Mouse (Mus musculus) erythroblast, embryonic 14.5 days (primary cell): ENCODE data around the gene Sars. TPM values are rescaled to one million over a fixed set of nuclear protein-coding genes. Genes with fewer than 3 reads are reported as not detected.

Source experiments
- H3K27me3 ChIP-seq: 2 replicates; pipeline ENCODE4 v1.6.1; 2012; ENCODE audit warnings: inconsistent platforms; ENCODE audit not compliant: control insufficient read depth
- H3K36me3 ChIP-seq: 2 replicates; pipeline ENCODE4 v1.6.1; 2012; ENCODE audit warnings: mild to moderate bottlenecking, inconsistent platforms; ENCODE audit not compliant: control insufficient read depth
- H3K4me1 ChIP-seq: 2 replicates; pipeline ENCODE4 v1.6.1; 2012; ENCODE audit warnings: inconsistent platforms; ENCODE audit not compliant: control insufficient read depth
- H3K4me3 ChIP-seq: replicated peaks from 2 replicates; pipeline ENCODE3; 2012; ENCODE audit warnings: moderate library complexity, mild to moderate bottlenecking, inconsistent platforms
- H3K9me3 ChIP-seq: 2 replicates; pipeline ENCODE4 v1.6.1; 2012; ENCODE audit warnings: low read length, inconsistent platforms, mixed read lengths; ENCODE audit not compliant: control insufficient read depth
- GATA1 ChIP-seq: IDR thresholded peaks from 2 replicates; pipeline ENCODE4 v1.6.1; 2012; ENCODE audit warnings: low read length, inconsistent platforms, mixed read lengths
- TAL1 ChIP-seq: IDR thresholded peaks from 3 replicates; pipeline ENCODE4 v1.6.1; 2012; ENCODE audit warnings: low read length, inconsistent platforms, mixed read lengths
- polyA plus RNA-seq: library from polyadenylated mRNA; stranded (reverse); fragments of >175 nt; gene quantifications from 2 replicates; pipeline ENCODE4 v1.2.3, GENCODE M21; 2012

The Sars gene
- polyA plus RNA-seq, 1 experiment, result 14.4 TPM

DNA sequence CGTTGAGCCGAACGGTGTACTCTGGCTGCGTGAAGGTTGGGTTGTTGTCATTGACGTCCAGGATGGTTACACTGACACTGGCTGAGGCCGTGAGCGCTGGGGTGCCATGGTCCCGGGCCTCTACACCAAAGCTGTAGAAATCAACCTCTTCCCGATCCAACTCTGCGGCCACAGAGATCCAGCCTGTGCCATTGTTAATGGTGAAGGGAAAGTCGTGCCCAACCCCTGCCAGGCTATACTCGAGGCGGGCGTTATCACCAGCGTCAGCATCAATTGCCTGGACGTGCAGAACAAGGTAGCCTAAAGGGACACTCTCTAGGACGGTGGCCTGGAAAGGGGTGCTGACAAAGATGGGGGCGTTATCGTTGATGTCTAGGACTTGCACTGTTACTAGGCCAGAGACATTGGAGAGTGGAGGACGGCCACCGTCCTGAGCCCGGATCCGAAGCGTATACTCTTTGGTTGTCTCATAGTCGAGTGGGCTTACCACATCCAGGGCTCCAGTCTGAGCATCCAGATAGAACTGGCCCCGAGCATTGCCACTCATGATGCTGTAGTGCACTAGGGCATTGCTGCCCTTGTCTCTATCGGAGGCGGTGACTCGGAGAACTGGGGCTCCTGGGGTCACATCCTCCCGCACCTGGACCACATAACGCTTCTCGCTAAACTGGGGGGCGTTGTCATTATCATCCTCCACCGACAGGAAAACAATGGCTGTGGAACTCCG lies 31.2 kb downstream of the Sars start:
- Histone ChIP-seq H3K4me1 (peaks cover 12% of the 10 kb centered on the region), H3K36me3 (no peaks in the 10 kb centered on the region), H3K4me3 (no peak overlapping the region), H3K27me3 (peaks cover 56% of the 10 kb centered on the region), H3K9me3 (peaks cover 32% of the 10 kb centered on the region)
- no peak for TF ChIP-seq TAL1
- TF ChIP-seq GATA1, result no peak

DNA sequence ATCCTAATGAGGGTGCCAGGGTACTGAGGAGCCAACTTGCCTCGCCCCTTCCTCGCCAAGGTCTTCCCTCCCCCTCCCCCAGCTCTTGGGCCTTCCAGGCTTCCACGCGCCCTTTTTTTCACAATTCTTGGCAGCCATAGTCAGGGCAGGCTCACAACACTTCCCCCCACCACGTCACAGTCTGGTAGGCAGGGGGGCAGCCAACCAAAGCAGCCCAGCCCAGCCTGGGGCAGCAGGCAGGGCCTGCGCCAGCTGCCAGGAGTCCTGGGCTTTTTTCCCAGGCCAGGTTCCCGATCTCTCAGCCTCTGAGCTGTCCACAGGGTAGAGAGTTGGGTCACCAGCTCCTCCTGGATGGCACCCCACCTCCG lies 33.3 kb downstream of the Sars start:
- Histone ChIP-seq H3K4me1 (peaks cover 12% of the 10 kb centered on the region), H3K9me3 (peaks cover 32% of the 10 kb centered on the region), H3K4me3 (no peak overlapping the region), H3K36me3 (no peaks in the 10 kb centered on the region), H3K27me3 (peaks cover 36% of the 10 kb centered on the region)
- TF ChIP-seq GATA1 (no peak), TAL1 (no peak)

DNA sequence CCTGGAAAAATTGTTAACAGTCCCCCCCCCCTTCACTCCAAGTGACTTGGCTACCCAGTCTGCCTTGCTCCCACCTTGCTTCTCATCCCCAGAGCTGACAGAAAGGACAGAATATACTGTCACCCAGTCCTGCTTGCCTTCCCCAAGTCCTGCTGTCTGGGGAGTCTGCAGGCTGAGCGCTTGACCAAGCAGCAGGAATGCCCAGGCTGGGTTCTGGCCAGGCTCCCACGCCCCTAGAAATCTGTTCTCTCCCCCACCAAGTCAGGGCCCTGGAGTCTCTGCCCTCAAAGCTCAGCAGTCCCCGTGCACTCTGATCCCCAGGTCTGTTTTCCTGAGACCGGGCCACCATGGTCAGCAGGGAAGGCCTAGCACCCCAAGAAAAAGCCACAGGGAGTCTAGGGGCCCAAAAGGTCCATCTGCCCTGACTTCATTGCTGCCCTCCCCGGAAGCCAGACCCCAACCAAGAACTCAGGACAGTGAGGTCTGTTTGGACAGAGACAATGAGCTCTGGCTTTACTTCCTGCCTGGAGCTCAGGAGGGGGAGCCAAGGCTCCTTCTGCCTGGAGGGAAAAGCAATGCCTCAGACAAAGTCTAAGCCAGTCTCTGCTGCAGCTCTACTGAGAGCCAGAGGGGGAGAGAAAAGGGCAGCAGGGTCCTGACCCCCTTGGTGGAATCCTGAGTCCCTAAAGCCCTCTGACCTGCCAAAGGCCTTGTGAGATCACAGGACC lies 33.8 kb downstream of the Sars start:
- no peaks in the 10 kb centered on the region for H3K36me3 ChIP-seq
- H3K27me3 ChIP-seq, result peaks cover 31% of the 10 kb centered on the region
- H3K4me3 ChIP-seq, result no peak overlapping the region
- peaks cover 12% of the 10 kb centered on the region for H3K4me1 ChIP-seq
- peaks cover 32% of the 10 kb centered on the region for H3K9me3 ChIP-seq
- TF ChIP-seq TAL1, result no peak
- no peak for TF ChIP-seq GATA1

DNA sequence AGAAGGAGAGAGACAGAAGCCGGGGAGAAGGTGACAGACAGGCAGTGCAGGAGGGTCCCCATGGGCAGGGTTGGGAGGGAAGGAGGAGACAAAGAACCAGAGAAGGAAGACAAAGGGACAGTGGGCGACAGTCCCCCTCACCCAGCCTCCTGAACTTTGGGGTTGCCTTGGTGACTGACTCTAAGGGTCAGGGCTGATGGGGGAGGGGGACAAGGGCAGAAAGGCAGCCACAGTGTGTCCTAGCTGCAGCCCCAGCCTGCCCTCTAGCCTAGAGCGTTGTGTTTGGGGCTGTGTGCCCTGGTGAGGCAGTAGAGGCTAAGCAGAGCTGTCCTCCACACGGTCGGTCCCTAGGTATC lies 34.7 kb downstream of the Sars start:
- H3K4me3 ChIP-seq, result no peak overlapping the region
- TF ChIP-seq GATA1 (no peak), TAL1 (no peak)
- H3K27me3 ChIP-seq, result peaks cover 22% of the 10 kb centered on the region
- H3K4me1 ChIP-seq, result peaks cover 5% of the 10 kb centered on the region
- peaks cover 32% of the 10 kb centered on the region for H3K9me3 ChIP-seq
- H3K36me3 ChIP-seq, result no peaks in the 10 kb centered on the region

DNA sequence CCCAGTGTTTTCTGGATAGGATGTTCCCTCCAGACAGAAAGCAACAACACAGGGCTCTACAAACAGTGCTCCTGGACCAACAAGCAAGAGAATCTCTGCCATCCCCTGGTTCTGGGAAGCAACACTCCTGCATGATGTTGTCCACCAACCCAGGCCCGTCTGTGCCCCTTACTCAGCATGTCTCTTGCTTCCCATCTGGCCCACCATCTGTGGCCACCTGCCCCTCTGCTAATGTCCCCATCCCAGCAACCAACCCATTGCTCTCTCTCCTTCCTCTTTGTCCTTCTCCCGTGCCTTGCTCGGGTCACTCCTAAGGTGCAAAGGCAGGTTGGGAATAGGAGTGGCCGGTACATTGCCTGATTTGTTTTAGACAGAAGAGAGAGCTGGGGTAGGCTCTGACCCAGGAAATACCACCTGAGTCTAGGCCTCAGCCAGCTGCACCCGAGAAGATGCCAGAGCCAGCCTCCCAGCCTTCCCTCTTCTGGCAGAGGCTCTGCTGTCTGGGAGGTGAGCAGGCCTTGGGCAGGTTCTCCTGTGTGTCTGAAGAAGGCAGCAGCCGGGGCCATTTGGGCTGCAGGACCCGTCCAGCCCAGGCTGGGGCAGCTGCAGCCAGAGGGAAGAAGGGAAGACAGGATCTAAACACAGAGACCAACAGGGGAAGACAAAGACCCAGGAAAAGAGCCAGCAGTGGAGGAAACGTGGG lies 35.2 kb downstream of the Sars start:
- no peaks in the 10 kb centered on the region; the same call in 1 of the 2 replicates for H3K4me1 ChIP-seq
- H3K9me3 ChIP-seq, result peaks cover 28% of the 10 kb centered on the region
- no peaks in the 10 kb centered on the region for H3K36me3 ChIP-seq
- TF ChIP-seq GATA1 (no peak), TAL1 (no peak)
- H3K27me3 ChIP-seq, result peaks cover 17% of the 10 kb centered on the region
- no peak overlapping the region for H3K4me3 ChIP-seq

DNA sequence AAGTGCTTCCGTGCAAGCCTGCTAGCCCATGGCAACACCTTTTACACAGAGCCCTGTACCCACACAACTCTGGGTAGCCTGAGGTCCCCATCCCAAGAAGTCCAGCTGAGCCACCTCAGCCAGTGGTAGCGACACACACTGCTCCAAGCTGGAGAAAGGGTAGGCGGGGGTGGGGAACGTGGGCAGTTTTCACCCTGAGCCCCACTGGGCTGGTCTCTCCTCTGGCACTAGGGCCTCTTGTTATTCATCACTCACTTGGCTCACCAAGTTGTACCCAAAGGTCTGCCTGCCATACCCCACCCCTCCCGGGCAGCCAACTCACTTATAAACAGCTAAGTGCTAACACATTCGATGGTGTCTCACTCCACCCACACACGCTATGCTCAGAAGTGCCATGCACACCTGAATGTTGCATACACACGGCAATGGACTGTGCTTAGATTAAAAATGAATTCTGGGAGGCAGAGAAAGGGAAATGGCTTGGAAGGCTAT lies 36.4 kb downstream of the Sars start:
- no peaks in the 10 kb centered on the region for H3K36me3 ChIP-seq
- TF ChIP-seq TAL1 (no peak), GATA1 (no peak)
- H3K4me3 ChIP-seq, result no peak overlapping the region
- peaks cover 4% of the 10 kb centered on the region; the same call in 1 of the 2 replicates for H3K27me3 ChIP-seq
- peaks cover 15% of the 10 kb centered on the region for H3K9me3 ChIP-seq
- H3K4me1 ChIP-seq, result no peaks in the 10 kb centered on the region

DNA sequence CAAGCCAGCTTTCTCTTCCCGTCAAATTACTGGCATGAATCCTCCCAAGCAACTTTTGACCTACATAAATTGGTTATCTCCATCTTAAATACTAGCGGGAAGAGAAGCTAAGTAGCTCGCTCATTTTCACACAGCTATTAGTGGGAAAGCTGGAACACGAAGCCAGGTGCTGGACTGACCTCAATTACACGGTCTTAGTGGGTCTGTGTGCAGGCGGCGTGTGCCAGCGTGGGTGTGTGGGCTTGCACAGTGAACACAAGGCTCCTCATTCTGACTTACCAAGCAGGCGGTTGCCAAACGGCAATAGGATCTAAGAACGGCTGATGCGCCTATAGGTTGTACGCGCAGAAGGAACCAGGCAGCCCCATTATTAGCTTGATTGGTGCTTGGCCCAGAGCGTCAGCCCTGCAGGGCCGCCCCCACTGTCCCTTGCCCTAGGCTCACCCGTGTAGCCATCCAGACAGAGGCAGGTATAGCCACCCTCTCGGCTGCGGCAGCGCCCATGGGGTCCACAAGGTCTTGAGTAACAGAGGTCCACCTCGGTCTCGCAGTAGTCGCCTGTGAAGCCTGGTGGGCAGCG lies 38.6 kb downstream of the Sars start:
- Histone ChIP-seq H3K4me3 (no peak overlapping the region), H3K4me1 (peaks cover 5% of the 10 kb centered on the region), H3K36me3 (no peaks in the 10 kb centered on the region), H3K9me3 (no peaks in the 10 kb centered on the region), H3K27me3 (no peaks in the 10 kb centered on the region; the same call in 1 of the 2 replicates)
- TF ChIP-seq TAL1, result no peak
- no peak for TF ChIP-seq GATA1

DNA sequence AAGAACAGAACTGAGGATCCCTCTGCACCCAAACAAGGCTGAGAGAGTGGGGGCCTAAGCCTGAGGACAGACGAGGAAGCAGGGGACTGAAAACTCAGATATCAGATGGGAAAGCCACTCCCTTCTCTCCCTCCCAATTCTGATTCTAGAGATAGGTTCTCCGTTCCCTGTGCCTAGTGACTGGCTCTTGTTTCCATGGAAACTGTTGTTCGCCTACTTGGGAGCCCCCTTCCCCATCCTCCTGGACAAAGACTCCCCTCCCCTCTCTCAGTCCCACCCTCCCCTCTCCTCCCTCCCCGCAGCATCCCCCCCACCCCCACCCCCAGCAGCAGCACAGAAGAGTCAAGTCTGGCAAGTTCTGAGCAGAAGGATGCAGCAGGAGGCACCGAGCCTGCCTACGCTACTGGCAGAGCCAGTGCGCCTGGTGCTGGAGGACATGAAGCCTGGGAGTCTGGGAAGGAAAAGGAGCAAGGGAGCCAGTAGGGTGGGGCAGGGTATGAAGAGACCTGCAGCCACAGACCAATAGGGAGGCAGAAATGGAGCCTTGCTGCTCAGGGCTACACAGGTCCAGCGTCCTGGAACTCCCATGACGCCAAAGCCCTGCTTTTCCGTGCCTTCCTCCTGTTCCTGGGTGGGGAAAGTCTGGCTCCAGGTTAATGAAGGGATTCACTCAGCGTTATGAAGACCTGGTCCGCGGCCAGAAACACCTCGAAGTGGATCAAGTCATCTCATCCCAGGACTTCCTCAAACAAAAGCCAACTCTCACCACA lies 39.3 kb downstream of the Sars start:
- Histone ChIP-seq H3K9me3 (no peaks in the 10 kb centered on the region), H3K36me3 (no peaks in the 10 kb centered on the region), H3K4me1 (peaks cover 5% of the 10 kb centered on the region), H3K4me3 (no peak overlapping the region), H3K27me3 (no peaks in the 10 kb centered on the region; the same call in 1 of the 2 replicates)
- TF ChIP-seq TAL1, result no peak
- no peak for TF ChIP-seq GATA1
